Mouse (Mus musculus) liver, embryonic 14.5 days (tissue): Measurements from ENCODE around the gene Pah. TPM values are rescaled to one million over a fixed set of nuclear protein-coding genes. Genes with fewer than 3 reads are reported as not detected.

Experiments used
- ATAC-seq: fragments of 200-750 bp; cut with Nextera tagmentation; 2 replicates; pipeline ENCODE4 v1.8.0; 2017; ENCODE audit warnings: moderate number of reproducible peaks, mild to moderate bottlenecking, moderate library complexity; ENCODE audit not compliant: insufficient read depth
- DNase-seq, 3 experiments: peaks; one replicate each; pipeline ENCODE4 v3.0.0-alpha.2; 2012 to 2013; ENCODE audit warnings: low read depth in 3 of 3, low spot score in 3 of 3
- H3K27ac ChIP-seq: fragments of 300-500 bp; sonication (generic); 2 replicates; pipeline ENCODE4 v1.5.1; 2014; ENCODE audit warnings: moderate library complexity, mild to moderate bottlenecking, control low read depth, inconsistent platforms
- H3K27me3 ChIP-seq: fragments of 300-500 bp; sonication (generic); 2 replicates; pipeline ENCODE4 v1.6.1; 2014; ENCODE audit warnings: mild to moderate bottlenecking, low read length, moderate library complexity; ENCODE audit not compliant: control insufficient read depth, insufficient read depth
- H3K36me3 ChIP-seq: fragments of 300-500 bp; sonication (generic); replicated peaks from 2 replicates; pipeline ENCODE4 v1.6.1; 2014; ENCODE audit warnings: low read depth; ENCODE audit not compliant: control insufficient read depth, insufficient read depth
- H3K4me1 ChIP-seq, 2 experiments: fragments of 200-500 bp in 1 of 2; fragments of 300-500 bp in 1 of 2; sonication (generic) in 1 of 2; replicated peaks; 2 replicates each; pipeline ENCODE4 v1.6.1; 2012 to 2014; ENCODE audit warnings: antibody characterized with exemption in 1 of 2, inconsistent platforms in 1 of 2, low read length in 1 of 2; ENCODE audit not compliant: control insufficient read depth in 2 of 2, insufficient read depth in 2 of 2
- H3K4me2 ChIP-seq: fragments of 300-500 bp; sonication (generic); 2 replicates; pipeline ENCODE4 v1.6.1; 2014; ENCODE audit warnings: low read depth, mild to moderate bottlenecking, control low read depth, moderate library complexity
- H3K4me3 ChIP-seq, 2 experiments: fragments of 200-500 bp in 1 of 2; fragments of 300-500 bp in 1 of 2; sonication (generic) in 1 of 2; 2 replicates each; pipeline ENCODE4 v1.5.1; 2012 to 2014; ENCODE audit warnings: low read depth in 2 of 2, low read length in 2 of 2, mild to moderate bottlenecking in 2 of 2, control low read depth in 1 of 2, inconsistent platforms in 1 of 2, moderate library complexity in 1 of 2; ENCODE audit not compliant: insufficient read depth in 1 of 2
- H3K9ac ChIP-seq: fragments of 300-500 bp; sonication (generic); replicated peaks from 2 replicates; pipeline ENCODE4 v1.6.1; 2014; ENCODE audit warnings: mild to moderate bottlenecking, control low read depth, moderate library complexity
- H3K9me3 ChIP-seq: fragments of 300-500 bp; sonication (generic); 2 replicates; pipeline ENCODE4 v1.6.1; 2016; ENCODE audit warnings: low read length, mixed read lengths; ENCODE audit not compliant: control insufficient read depth
- CTCF ChIP-seq: IDR thresholded peaks from 2 replicates; pipeline ENCODE4 v1.5.1; 2016; ENCODE audit warnings: antibody characterized with exemption, low read depth, control low read depth
- EP300 ChIP-seq: IDR thresholded peaks from 2 replicates; pipeline ENCODE4 v1.6.1; 2016; ENCODE audit warnings: antibody characterized with exemption, low read depth
- WGBS: fragments of 180-500 bp; shearing (Covaris S2); extraction: QIAGEN DNeasy Blood & Tissue Kit; methylation state at CpG from one replicate; pipeline ENCODE4 v1.1.7; 2014; ENCODE audit not compliant: insufficient replicate concordance; 5-methylcytosine and 5-hydroxymethylcytosine counted together
- polyA plus RNA-seq, 2 experiments: library from polyadenylated mRNA; depleted of rRNA in 1 of 2; stranded (reverse) in 1 of 2; unstranded in 1 of 2; fragments of >200 nt; fragmentation: Nextera tagmentation in 1 of 2; extraction: Ambion mirVana in 1 of 2; gene quantifications; 2 replicates each; pipeline versions ENCODE4 v1.2.1 to v1.2.3; 2012 to 2014

Gene Pah
- polyA plus RNA-seq, 2 experiments: 20.9 to 33.2 TPM

GRCm38 (mm10) chr10:87596361-87597074 lies 74.9 kb downstream of the Pah start:
- ATAC-seq: no peak
- H3K27ac ChIP-seq: no peak overlapping the region

GRCm38 (mm10) chr10:87597075-87597677 lies 75.6 kb downstream of the Pah start:
- no peak for TF ChIP-seq EP300
- no peak overlapping the region for H3K9ac ChIP-seq
- H3K27ac ChIP-seq: no peak overlapping the region
- no peaks in the 10 kb centered on the region for H3K27me3 ChIP-seq
- H3K9me3 ChIP-seq: no peaks in the 10 kb centered on the region
- H3K36me3 ChIP-seq: no peaks in the 10 kb centered on the region
- DNase-seq (no peak), ATAC-seq (no peak)
- H3K4me2 ChIP-seq: no peak overlapping the region
- WGBS: 47% methylated on average over 9 of the region's 9 CpGs
- no peak overlapping the region for H3K4me3 ChIP-seq
- no peaks in the 10 kb centered on the region for H3K4me1 ChIP-seq

More at GRCm38 (mm10) chr10:87596361-87597074, 74.9 kb downstream of the Pah start:
- Histone ChIP-seq H3K27me3 (no peaks in the 10 kb centered on the region), H3K9me3 (no peaks in the 10 kb centered on the region), H3K4me2 (no peak overlapping the region), H3K4me3 (no peak overlapping the region), H3K4me1 (no peaks in the 10 kb centered on the region), H3K9ac (no peak overlapping the region), H3K36me3 (no peaks in the 10 kb centered on the region)
- WGBS: 22% methylated on average over 5 of the region's 5 CpGs
- TF ChIP-seq EP300 (no peak), CTCF (peak; percentile 39; the same call in 1 of the 2 replicates)
- peak in 2 of 3 experiments; percentile 0 to 1 for DNase-seq

- H3K4me2 ChIP-seq: no peak overlapping the region
- TF ChIP-seq CTCF: no peak
- no peak for TF ChIP-seq EP300
- DNase-seq (no peak), ATAC-seq (no peak)
- H3K4me1 ChIP-seq: no peaks in the 10 kb centered on the region
- no peaks in the 10 kb centered on the region for H3K36me3 ChIP-seq
- H3K4me3 ChIP-seq: no peak overlapping the region
- no peaks in the 10 kb centered on the region for H3K27me3 ChIP-seq
- H3K9ac ChIP-seq: no peak overlapping the region
- no peaks in the 10 kb centered on the region for H3K9me3 ChIP-seq
- 38% methylated on average over 1 of the region's 1 CpGs for WGBS
- no peak overlapping the region for H3K27ac ChIP-seq
Measured at GRCm38 (mm10) chr10:87602151-87602550, 80.6 kb downstream of the Pah start.

- Histone ChIP-seq H3K4me1 (no peaks in the 10 kb centered on the region), H3K9me3 (no peaks in the 10 kb centered on the region), H3K9ac (no peak overlapping the region), H3K36me3 (no peaks in the 10 kb centered on the region), H3K4me3 (no peak overlapping the region), H3K4me2 (no peak overlapping the region), H3K27me3 (no peaks in the 10 kb centered on the region), H3K27ac (no peak overlapping the region)
- 47% methylated on average over 1 of the region's 1 CpGs for WGBS
- TF ChIP-seq EP300: no peak
- no peak for TF ChIP-seq CTCF
- ATAC-seq (no peak), DNase-seq (no peak)
Measured at GRCm38 (mm10) chr10:87625196-87625595, 103.6 kb downstream of the Pah start.

Other genes starting within 250 kb of the Pah start
- gene Ascl1, start 28.1 kb upstream of the Pah start, polyA plus RNA-seq (2012; rRNA removed): 0.03 and 0.09 TPM in 2 replicates
- not detected in 2 replicates for gene Ascl1, start 28.1 kb upstream of the Pah start, polyA plus RNA-seq (2014; fragmentation: Nextera tagmentation; extraction: Ambion mirVana)